Mouse (Mus musculus): Measurements from ENCODE around the gene Senp6. TPM values are rescaled to one million over a fixed set of nuclear protein-coding genes. Genes with fewer than 3 reads are reported as not detected.
A peak's percentile ranks its signal among the peaks of the same experiment; 100 is the strongest.
"Not testable (repeated sequence)": the region's sequence is repeated elsewhere in the genome, so short reads cannot be mapped to it uniquely, and the experiment has no call there.

Gene Senp6
- polyA plus RNA-seq, 1 experiment from 2014 or later: 75.5 TPM

- H3K4me1 ChIP-seq: no peaks in the 10 kb centered on the region
These were observed 13.8 kb upstream of the Senp6 start for GRCm38 (mm10) chr9:80052951-80053350.

GRCm38 (mm10) chr9:80057690-80058089 is 9.0 kb upstream of the Senp6 start:
- Histone ChIP-seq H3K27ac (no peak overlapping the region), H3K4me1 (no peaks in the 10 kb centered on the region), H3K9me3 (peaks cover 8% of the 10 kb centered on the region; the same call in 1 of the 2 replicates), H3K4me3 (replicated peaks) (no peak overlapping the region), H3K36me3 (replicated peaks) (no peaks in the 10 kb centered on the region), H3K27me3 (no peaks in the 10 kb centered on the region), H3K9ac (no peak overlapping the region), H3K4me2 (no peak overlapping the region)
- WGBS: 81% methylated on average over 2 of the region's 2 CpGs
- ATAC-seq (ENCODE audit: low FRiP score): no peak

More at GRCm38 (mm10) chr9:80052951-80053350, 13.8 kb upstream of the Senp6 start:
- Histone ChIP-seq H3K36me3 (replicated peaks) (no peaks in the 10 kb centered on the region), H3K27ac (no peak overlapping the region), H3K9me3 (peaks cover 8% of the 10 kb centered on the region; the same call in 1 of the 2 replicates), H3K9ac (no peak overlapping the region), H3K4me2 (no peak overlapping the region), H3K27me3 (no peaks in the 10 kb centered on the region), H3K4me3 (replicated peaks) (no peak overlapping the region)
- no peak for ATAC-seq (ENCODE audit: low FRiP score)
- WGBS: 88% methylated on average over 5 of the region's 5 CpGs

GRCm38 (mm10) chr9:80065495-80065894 is 1.2 kb upstream of the Senp6 start:
- H3K9me3 ChIP-seq; H3K9ac ChIP-seq; H3K36me3 ChIP-seq (replicated peaks); H3K4me2 ChIP-seq; H3K27me3 ChIP-seq; ATAC-seq (ENCODE audit: low FRiP score); H3K27ac ChIP-seq; H3K4me3 ChIP-seq (replicated peaks): not testable (repeated sequence)
- peaks cover 13% of the 10 kb centered on the region for H3K4me1 ChIP-seq
- WGBS: 86% methylated on average over 2 of the region's 2 CpGs

- Histone ChIP-seq H3K27ac (peak overlapping the region; percentile 100), H3K9ac (peak overlapping the region; percentile 99)
- under 1% methylated on average over 80 of the region's 93 CpGs for WGBS
These were observed 721 bp downstream of the Senp6 start for GRCm38 (mm10) chr9:80067221-80068027.

GRCm38 (mm10) chr9:80068028-80068515 is 1.4 kb downstream of the Senp6 start:
- no peak for ATAC-seq (ENCODE audit: low FRiP score)
- 2% methylated on average over 18 of the region's 18 CpGs for WGBS
- Histone ChIP-seq H3K36me3 (replicated peaks) (no peaks in the 10 kb centered on the region), H3K4me1 (peaks cover 20% of the 10 kb centered on the region), H3K27me3 (no peaks in the 10 kb centered on the region), H3K4me2 (peak overlapping the region; percentile 57), H3K9me3 (0 out of 2 replicates have a peak, but pooled peaks cover 4% of the 10 kb centered on the region), H3K27ac (peak overlapping the region; percentile 100), H3K9ac (peak overlapping the region; percentile 99), H3K4me3 (replicated peaks) (peak overlapping the region; percentile 95)

More at GRCm38 (mm10) chr9:80067221-80068027, 721 bp downstream of the Senp6 start:
- Histone ChIP-seq H3K27me3 (no peaks in the 10 kb centered on the region), H3K4me3 (replicated peaks) (peak overlapping the region; percentile 95), H3K9me3 (0 out of 2 replicates have a peak, but pooled peaks cover 4% of the 10 kb centered on the region), H3K4me2 (peak overlapping the region; percentile 57), H3K4me1 (peaks cover 20% of the 10 kb centered on the region), H3K36me3 (replicated peaks) (no peaks in the 10 kb centered on the region)
- peak; percentile 87 for ATAC-seq (ENCODE audit: low FRiP score)

GRCm38 (mm10) chr9:80068735-80069315 is 2.1 kb downstream of the Senp6 start:
- H3K4me3 ChIP-seq (replicated peaks): peak overlapping the region; percentile 95
- peaks cover 24% of the 10 kb centered on the region for H3K4me1 ChIP-seq
- H3K4me2 ChIP-seq: peak overlapping the region; percentile 57
- 0 out of 2 replicates have a peak, but pooled peaks cover 4% of the 10 kb centered on the region for H3K9me3 ChIP-seq
- no peak overlapping the region for H3K27ac ChIP-seq
- ATAC-seq (ENCODE audit: low FRiP score): no peak
- 48% methylated on average over 11 of the region's 11 CpGs for WGBS
- no peaks in the 10 kb centered on the region for H3K27me3 ChIP-seq
- no peaks in the 10 kb centered on the region for H3K36me3 ChIP-seq (replicated peaks)
- H3K9ac ChIP-seq: peak overlapping the region; percentile 99

- H3K36me3 ChIP-seq (replicated peaks): no peaks in the 10 kb centered on the region
- no peak for ATAC-seq (ENCODE audit: low FRiP score)
- 95% methylated on average over 3 of the region's 3 CpGs for WGBS
- H3K4me3 ChIP-seq (replicated peaks): no peak overlapping the region
- H3K27ac ChIP-seq: no peak overlapping the region
- H3K4me2 ChIP-seq: no peak overlapping the region
- H3K9me3 ChIP-seq: 0 out of 2 replicates have a peak, but pooled peaks cover 4% of the 10 kb centered on the region
- H3K27me3 ChIP-seq: no peaks in the 10 kb centered on the region
- peaks cover 35% of the 10 kb centered on the region for H3K4me1 ChIP-seq
- H3K9ac ChIP-seq: no peak overlapping the region
These were observed 3.3 kb downstream of the Senp6 start for GRCm38 (mm10) chr9:80070026-80070425.

- no peak overlapping the region for H3K4me2 ChIP-seq
- no peak overlapping the region for H3K9ac ChIP-seq
- WGBS: 56% methylated on average over 3 of the region's 3 CpGs
- no peak overlapping the region for H3K27ac ChIP-seq
- H3K27me3 ChIP-seq: no peaks in the 10 kb centered on the region
- H3K36me3 ChIP-seq (replicated peaks): no peaks in the 10 kb centered on the region
- H3K9me3 ChIP-seq: no peaks in the 10 kb centered on the region
- H3K4me1 ChIP-seq: peaks cover 38% of the 10 kb centered on the region
- H3K4me3 ChIP-seq (replicated peaks): no peak overlapping the region
- ATAC-seq (ENCODE audit: low FRiP score): no peak
These were observed 4.9 kb downstream of the Senp6 start for GRCm38 (mm10) chr9:80071616-80072015.

GRCm38 (mm10) chr9:80074067-80074466 is 7.4 kb downstream of the Senp6 start:
- H3K27ac ChIP-seq: no peak overlapping the region
- H3K36me3 ChIP-seq (replicated peaks): no peaks in the 10 kb centered on the region
- H3K4me2 ChIP-seq: no peak overlapping the region
- no peak for ATAC-seq (ENCODE audit: low FRiP score)
- H3K4me1 ChIP-seq: peaks cover 37% of the 10 kb centered on the region
- no peak overlapping the region for H3K9ac ChIP-seq
- no peaks in the 10 kb centered on the region for H3K27me3 ChIP-seq
- H3K4me3 ChIP-seq (replicated peaks): no peak overlapping the region
- WGBS: 88% methylated on average over 1 of the region's 1 CpGs
- no peaks in the 10 kb centered on the region for H3K9me3 ChIP-seq

- ATAC-seq (ENCODE audit: low FRiP score): no peak
- H3K4me3 ChIP-seq (replicated peaks): no peak overlapping the region
- H3K27me3 ChIP-seq: no peaks in the 10 kb centered on the region
- H3K36me3 ChIP-seq (replicated peaks): 0 out of 2 replicates have a peak, but pooled peaks cover 3% of the 10 kb centered on the region
- no peak overlapping the region for H3K27ac ChIP-seq
- peaks cover 32% of the 10 kb centered on the region for H3K4me1 ChIP-seq
- no peak overlapping the region for H3K9ac ChIP-seq
- H3K4me2 ChIP-seq: no peak overlapping the region
- no peaks in the 10 kb centered on the region for H3K9me3 ChIP-seq
These were observed 8.2 kb downstream of the Senp6 start for GRCm38 (mm10) chr9:80074949-80075348.

- Histone ChIP-seq H3K9me3 (no peaks in the 10 kb centered on the region), H3K36me3 (replicated peaks) (peaks cover 3% of the 10 kb centered on the region), H3K27me3 (no peaks in the 10 kb centered on the region), H3K4me2 (no peak overlapping the region), H3K27ac (no peak overlapping the region), H3K4me3 (replicated peaks) (no peak overlapping the region), H3K4me1 (peaks cover 26% of the 10 kb centered on the region), H3K9ac (no peak overlapping the region)
- no peak for ATAC-seq (ENCODE audit: low FRiP score)
- 85% methylated on average over 1 of the region's 1 CpGs for WGBS
These were observed 14.2 kb downstream of the Senp6 start for GRCm38 (mm10) chr9:80080941-80081340.

- Histone ChIP-seq H3K27ac (no peak overlapping the region), H3K4me2 (no peak overlapping the region), H3K4me3 (replicated peaks) (no peak overlapping the region), H3K9me3 (no peaks in the 10 kb centered on the region), H3K4me1 (peaks cover 23% of the 10 kb centered on the region), H3K9ac (no peak overlapping the region), H3K36me3 (replicated peaks) (no peaks in the 10 kb centered on the region; the same call in none of the 2 replicates), H3K27me3 (no peaks in the 10 kb centered on the region)
- ATAC-seq (ENCODE audit: low FRiP score): 0 out of 2 replicates have a peak, but pooled peaks have one; percentile 14
- 58% methylated on average over 10 of the region's 10 CpGs for WGBS
These were observed 17.9 kb downstream of the Senp6 start for GRCm38 (mm10) chr9:80084429-80085092.
